Mouse (Mus musculus) ovary, postnatal 36 days (tissue): ENCODE results near the gene Smim6.

Experiments
- DNase-seq: peaks from one replicate; pipeline ENCODE4 v3.0.0; 2022; ENCODE audit warnings: low spot score, mixed read lengths

The Smim6 gene

DNA sequence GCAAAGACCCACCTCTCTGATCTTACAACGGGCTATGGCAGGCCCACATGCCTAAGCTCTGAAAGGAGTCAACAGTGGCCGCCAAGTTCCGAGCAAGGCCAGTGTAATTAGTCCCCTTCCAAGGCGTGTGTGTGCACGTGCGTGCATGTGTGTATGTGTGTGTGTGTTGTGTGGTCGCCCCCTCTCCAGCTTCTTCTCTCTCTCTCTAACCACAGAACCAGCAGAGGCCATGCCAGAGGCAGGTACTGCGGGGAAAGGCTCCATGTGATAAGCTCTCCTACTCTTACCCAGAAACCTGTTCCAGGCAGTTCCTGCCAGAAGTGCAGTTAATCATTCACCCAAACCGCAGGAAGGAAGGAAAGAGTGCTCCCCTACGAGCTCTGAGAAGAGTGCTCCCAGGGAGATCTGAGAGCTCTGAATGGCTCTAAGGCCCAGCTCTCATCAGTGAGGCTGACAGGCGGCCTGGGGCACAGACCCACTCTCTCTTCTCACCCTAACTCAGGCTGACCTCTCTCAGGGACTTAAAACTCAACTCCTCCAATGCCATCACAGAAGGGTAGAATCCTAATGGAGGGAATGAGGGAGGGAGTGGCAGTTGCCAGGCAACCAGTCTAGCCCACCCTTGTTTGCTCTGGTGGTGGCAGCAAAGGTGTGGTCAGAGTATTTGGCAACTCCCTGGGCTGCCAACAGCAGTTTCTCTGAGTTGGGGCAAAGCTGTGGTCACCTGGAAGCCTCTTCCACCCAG lies at the start of gene Smim6:
TSS of gene Smim6 (plus strand) at position 386 of the 745 bp plus-strand sequence.
- DNase-seq, result no peak

GRCm38 (mm10) chr11:115863895-115864294 lies 47.9 kb upstream of the Smim6 start:
- no peak for DNase-seq

DNA sequence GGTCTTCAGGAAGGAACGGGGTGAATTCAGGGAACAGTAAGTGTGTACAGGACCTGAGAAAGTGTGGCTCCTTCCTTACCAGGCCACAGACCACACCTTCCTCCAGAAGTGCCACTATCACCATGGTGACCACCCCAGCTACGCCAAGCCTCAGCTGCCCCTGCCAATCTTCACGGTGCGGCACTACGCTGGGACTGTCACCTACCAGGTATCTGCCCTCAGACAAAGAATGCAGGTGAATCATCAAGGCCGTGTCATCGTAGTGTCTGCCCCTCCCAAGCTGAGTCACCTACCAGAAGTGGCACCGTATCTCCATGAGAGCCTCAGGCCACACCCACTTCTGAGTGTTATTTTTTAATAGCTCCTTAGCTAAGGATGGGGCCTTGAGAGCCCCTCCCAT lies 42.4 kb upstream of the Smim6 start:
- no peak for DNase-seq

GRCm38 (mm10) chr11:115872437-115872836 lies 39.4 kb upstream of the Smim6 start:
- no peak for DNase-seq

DNA sequence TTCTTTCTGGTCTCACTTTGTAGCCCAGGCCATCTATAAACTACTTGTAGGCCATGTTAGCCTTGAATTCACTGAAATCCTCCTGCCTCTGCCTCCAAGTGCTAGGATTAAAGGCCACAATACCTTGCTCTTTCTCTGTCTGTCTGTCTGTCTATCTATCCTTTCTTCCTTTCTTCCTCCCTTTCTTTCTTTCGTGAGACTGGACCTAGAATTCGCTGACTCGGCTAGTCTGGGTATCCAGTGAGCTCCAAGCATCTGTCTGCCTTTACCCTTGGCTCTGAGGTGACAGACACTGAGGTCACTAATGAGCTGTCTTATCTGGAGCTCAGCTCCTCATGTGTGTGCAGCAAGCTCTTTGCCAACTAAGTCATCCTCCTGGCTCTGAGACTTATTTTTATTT lies 35.9 kb upstream of the Smim6 start:
- no peak for DNase-seq

DNA sequence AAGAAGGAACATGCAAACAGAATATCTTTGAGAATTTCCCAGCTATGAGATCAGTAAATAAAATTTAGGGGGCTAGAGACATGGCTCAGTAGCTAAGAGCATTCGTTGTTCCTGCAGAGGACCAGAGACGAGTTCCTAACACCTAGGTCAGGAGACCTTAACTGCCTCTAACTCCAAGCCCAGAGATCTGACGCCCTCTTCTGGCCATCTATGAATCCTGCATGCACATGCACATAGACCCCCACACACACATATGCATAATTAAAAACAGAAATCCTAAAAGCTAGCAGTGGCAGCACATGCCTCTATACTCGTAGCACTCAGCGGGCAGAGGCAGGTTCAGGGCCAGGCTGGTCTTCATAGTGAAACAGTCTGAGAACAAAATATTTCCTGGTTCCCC lies 35.4 kb upstream of the Smim6 start:
- no peak for DNase-seq

DNA sequence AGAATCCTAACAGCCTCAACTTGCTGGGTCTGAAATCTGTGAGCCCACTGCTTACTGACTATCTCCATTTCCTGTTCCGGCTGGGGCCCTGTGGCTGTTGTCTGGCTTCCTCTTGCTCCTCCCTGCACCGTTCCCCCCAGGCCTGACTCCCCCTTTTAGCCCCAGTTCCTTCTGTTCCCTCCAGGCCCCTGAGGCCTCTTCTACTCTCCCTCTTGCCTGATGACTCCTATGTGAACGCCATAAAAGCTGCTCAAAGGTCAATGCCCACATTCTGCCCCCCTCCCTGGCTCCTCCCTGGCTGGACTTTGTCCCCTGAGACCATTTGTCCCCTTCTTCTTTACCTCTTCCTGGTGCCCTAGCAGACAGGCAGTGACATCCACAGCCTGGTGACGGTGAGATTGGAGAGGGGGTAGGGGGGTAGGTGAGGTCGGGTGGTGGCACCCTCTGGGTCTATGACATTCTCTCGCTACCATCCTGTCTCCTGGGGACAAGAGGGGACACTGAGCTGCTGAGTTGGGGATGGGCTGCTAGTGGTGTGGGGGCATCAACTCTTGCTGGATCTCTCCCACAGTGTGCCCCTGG lies 34.6 kb upstream of the Smim6 start:
- DNase-seq, result no peak

- DNase-seq, result no peak
Observed at GRCm38 (mm10) chr11:115878071-115878470, 33.7 kb upstream of the Smim6 start.

DNA sequence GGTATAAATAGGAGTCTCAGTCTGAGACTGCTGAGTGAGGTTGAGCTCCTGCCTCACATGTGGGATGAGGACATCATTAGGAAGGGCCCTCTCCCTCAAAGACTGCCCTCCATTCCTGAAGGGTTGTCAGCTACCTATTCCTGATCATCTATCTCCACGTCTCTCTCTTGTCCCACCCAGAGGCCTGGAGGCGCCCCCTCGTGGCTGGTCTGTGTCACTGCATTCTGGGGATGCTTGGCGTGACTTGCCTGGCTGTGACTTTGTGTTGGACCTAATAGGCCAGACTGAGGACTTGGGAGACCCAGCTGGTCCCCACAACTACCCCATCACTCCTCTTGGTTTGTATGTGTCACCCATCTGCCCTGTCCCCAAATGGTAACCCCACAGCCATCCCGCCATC lies 30.8 kb upstream of the Smim6 start:
- peak; percentile 38 for DNase-seq

DNA sequence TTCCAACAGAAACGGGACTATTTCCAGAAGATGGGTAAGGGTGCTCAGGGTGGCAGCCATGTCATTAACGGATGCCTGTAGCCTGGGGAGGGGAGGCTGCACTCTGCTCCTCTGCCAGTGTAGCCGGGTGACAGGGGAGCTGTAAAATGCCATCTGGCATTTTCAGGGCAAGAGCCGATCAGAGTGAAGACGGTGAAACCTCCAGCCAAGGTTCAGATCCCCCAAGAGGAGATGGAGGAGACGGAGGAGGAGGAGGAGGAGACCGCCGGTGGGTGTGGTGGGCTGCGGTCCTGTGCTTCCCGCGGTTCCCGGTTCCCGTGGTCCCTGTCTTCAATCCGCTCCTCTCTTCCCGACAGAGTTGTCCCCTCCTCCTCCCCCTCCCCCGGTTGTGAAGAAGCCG lies 28.6 kb upstream of the Smim6 start:
- DNase-seq, result no peak

GRCm38 (mm10) chr11:115884361-115884760 lies 27.5 kb upstream of the Smim6 start:
- no peak for DNase-seq

- DNase-seq, result no peak
Observed at GRCm38 (mm10) chr11:115885281-115885680, 26.5 kb upstream of the Smim6 start.

DNA sequence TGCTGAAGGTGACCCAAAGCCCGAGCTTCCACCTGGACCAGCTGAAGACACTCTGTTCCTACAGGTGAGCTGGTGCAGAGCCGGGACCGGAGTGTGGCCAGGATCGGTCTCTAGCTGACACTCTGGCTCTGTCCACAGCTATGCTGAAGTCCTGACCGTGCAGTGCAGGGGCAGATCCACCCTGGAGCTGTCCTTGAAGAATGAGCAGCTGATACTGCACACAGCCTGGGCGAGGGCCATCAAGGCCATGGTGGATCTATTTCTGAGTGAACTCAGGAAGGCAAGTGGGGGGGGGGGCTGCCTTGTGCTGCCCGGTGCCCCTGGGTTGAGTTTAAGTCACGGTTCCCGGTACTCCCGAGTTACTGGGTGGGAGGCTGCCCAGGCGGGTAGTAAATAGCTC lies 25.4 kb upstream of the Smim6 start:
- DNase-seq, result peak; percentile 54

GRCm38 (mm10) chr11:115888020-115888419 lies 23.8 kb upstream of the Smim6 start:
- no peak for DNase-seq

- no peak for DNase-seq
Observed at GRCm38 (mm10) chr11:115889159-115889558, 22.7 kb upstream of the Smim6 start.

DNA sequence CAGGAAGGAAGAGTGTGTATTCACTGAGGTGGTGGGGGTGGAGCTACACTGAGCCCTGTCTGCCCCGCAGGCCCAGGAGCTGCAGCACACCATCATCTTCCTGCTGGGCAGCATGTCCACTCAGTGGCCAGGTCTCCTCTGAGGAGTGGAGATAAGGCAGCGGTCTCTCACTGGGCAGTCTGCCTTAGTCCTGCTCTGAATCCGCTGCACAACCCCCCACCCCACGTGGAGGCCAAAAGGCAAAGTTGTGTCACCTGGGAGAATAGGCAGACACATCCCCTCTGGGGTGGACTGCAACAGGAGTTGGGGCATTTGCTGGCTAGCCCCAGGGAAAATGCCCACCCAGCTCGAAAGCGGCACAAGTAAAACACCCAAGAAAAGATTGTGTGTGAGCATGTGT lies 19.6 kb upstream of the Smim6 start:
- DNase-seq, result no peak

- DNase-seq, result no peak
Observed at GRCm38 (mm10) chr11:115893071-115893470, 18.7 kb upstream of the Smim6 start.

- DNase-seq, result no peak
Observed at GRCm38 (mm10) chr11:115894755-115895520, 16.9 kb upstream of the Smim6 start.

- no peak for DNase-seq
Observed at GRCm38 (mm10) chr11:115898446-115898845, 13.4 kb upstream of the Smim6 start.

DNA sequence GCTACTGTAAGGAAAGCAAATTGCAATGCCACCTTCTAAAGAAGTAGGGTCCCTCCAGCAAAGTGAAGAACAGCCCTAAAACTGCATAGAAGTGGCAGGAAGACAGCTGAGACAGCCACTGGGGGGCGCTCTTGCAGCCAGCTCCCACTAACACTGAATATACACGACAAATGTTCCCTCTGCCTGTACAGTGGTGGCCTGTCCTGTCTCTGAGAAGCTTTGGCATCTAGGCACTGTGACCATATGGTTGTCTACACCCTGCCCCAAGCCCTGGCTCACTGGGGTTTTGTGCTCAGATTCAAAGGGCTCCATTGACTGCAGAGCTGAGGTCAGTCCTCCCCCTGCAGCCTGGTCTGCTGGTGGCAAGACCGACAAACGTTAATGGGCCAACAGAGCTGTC lies 12.9 kb upstream of the Smim6 start:
- DNase-seq, result no peak

- DNase-seq, result peak; percentile 67
Observed at GRCm38 (mm10) chr11:115899486-115900266, 12.1 kb upstream of the Smim6 start, which contains the start of gene Smim5. Gene Smim5 (plus strand): TSS chr11:115899966.
